Mouse (Mus musculus) small intestine, adult 2 months (tissue): Measurements from ENCODE around the gene Kcnk3.

Experiments
- CTCF ChIP-seq: fragments of 200-500 bp; IDR thresholded peaks from 2 replicates; pipeline ENCODE4 v1.5.1; 2012; ENCODE audit warnings: low read depth, mild to moderate bottlenecking, control low read depth, inconsistent platforms, low read length, moderate library complexity, mixed read lengths; ENCODE audit not compliant: insufficient replicate concordance, insufficient read length; ENCODE audit errors: extremely low read depth
- POLR2A ChIP-seq: fragments of 200-500 bp; IDR thresholded peaks from 2 replicates; pipeline ENCODE4 v1.6.1; 2012; ENCODE audit warnings: low read depth, mild to moderate bottlenecking, control low read depth, inconsistent platforms, low read length, moderate library complexity

- TF ChIP-seq CTCF (no peak), POLR2A (no peak)
Observed at GRCm38 (mm10) chr5:30670091-30670490, 82.1 kb downstream of the Kcnk3 start.
